Mouse (Mus musculus) liver, postnatal 0 days (tissue): ENCODE results near the gene Fkbp8. TPM values are rescaled to one million over a fixed set of nuclear protein-coding genes. Genes with fewer than 3 reads are reported as not detected.
A peak's percentile ranks its signal among the peaks of the same experiment; 100 is the strongest.

Experiments
- ATAC-seq: fragments of 200-750 bp; cut with Nextera tagmentation; 2 replicates; pipeline ENCODE4 v1.8.0; 2017; ENCODE audit warnings: mild to moderate bottlenecking, moderate library complexity
- DNase-seq: peaks from one replicate; pipeline ENCODE4 v3.0.0-alpha.2; 2016
- H3K27ac ChIP-seq: fragments of 300-500 bp; sonication (generic); 2 replicates; pipeline ENCODE4 v1.5.1; 2014; ENCODE audit warnings: antibody characterized with exemption, moderate library complexity, mild to moderate bottlenecking, low read depth
- H3K27me3 ChIP-seq: fragments of 300-500 bp; sonication (generic); 2 replicates; pipeline ENCODE4 v1.6.1; 2014; ENCODE audit warnings: low read length, control low read depth, mixed read lengths; ENCODE audit not compliant: insufficient read depth
- H3K36me3 ChIP-seq: fragments of 300-500 bp; sonication (generic); replicated peaks from 2 replicates; pipeline ENCODE4 v1.6.1; 2014; ENCODE audit warnings: mild to moderate bottlenecking, control low read depth, low read length, moderate library complexity, mixed read lengths; ENCODE audit not compliant: insufficient read depth
- H3K4me1 ChIP-seq: fragments of 300-500 bp; sonication (generic); 2 replicates; pipeline ENCODE4 v1.6.1; 2014; ENCODE audit warnings: antibody characterized with exemption, mild to moderate bottlenecking, control low read depth; ENCODE audit not compliant: insufficient read depth
- H3K4me2 ChIP-seq: fragments of 300-500 bp; sonication (generic); 2 replicates; pipeline ENCODE4 v1.6.1; 2014; ENCODE audit warnings: low read depth, mild to moderate bottlenecking, low read length, moderate library complexity, mixed read lengths
- H3K4me3 ChIP-seq: fragments of 300-500 bp; sonication (generic); 2 replicates; pipeline ENCODE4 v1.5.1; 2014; ENCODE audit warnings: low read depth, low read length
- H3K9ac ChIP-seq: fragments of 300-500 bp; sonication (generic); replicated peaks from 2 replicates; pipeline ENCODE4 v1.6.1; 2014; ENCODE audit warnings: mild to moderate bottlenecking, moderate library complexity
- H3K9me3 ChIP-seq: fragments of 300-500 bp; sonication (generic); 2 replicates; pipeline ENCODE4 v1.6.1; 2016; ENCODE audit warnings: mild to moderate bottlenecking, control low read depth, low read length, mixed read lengths
- CTCF ChIP-seq: sonication (generic); IDR thresholded peaks from 2 replicates; pipeline ENCODE4 v1.5.1; 2016; ENCODE audit warnings: antibody characterized with exemption, low read depth
- EP300 ChIP-seq: IDR thresholded peaks from 2 replicates; pipeline ENCODE4 v1.6.1; 2016; ENCODE audit warnings: antibody characterized with exemption, low read depth, mild to moderate bottlenecking
- WGBS: fragments of 180-500 bp; shearing (Covaris S2); extraction: QIAGEN DNeasy Blood & Tissue Kit; methylation state at CpG from one replicate; pipeline ENCODE4 v1.1.7; 2014; ENCODE audit not compliant: insufficient replicate concordance; 5-methylcytosine and 5-hydroxymethylcytosine counted together
- polyA plus RNA-seq: library from polyadenylated mRNA; unstranded; fragments of >200 nt; fragmentation: Nextera tagmentation; extraction: Ambion mirVana; gene quantifications from 2 replicates; pipeline ENCODE4 v1.2.1, GENCODE M21; 2015

Fkbp8 gene
- polyA plus RNA-seq, 1 experiment from 2014 or later, result 141 TPM

DNA sequence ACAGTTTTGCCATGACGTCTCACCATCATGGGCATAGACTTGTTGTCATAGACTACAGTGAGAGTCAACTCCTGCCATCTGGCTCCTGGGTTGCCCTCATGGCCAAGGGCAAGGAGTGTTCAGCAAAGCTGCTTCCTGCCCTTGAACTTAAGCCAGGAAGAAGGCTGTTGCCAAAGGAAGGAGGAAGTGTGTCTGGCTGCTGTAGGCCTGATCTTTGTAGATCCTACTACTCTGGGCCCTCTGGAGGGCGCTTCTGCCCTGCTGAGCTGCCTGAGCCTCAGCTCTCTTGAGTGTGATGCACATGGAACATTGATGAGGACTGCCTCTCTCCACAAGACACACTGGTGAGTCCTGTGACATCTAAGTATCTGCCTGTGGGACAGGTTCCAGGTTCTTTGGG is 32.6 kb downstream of the Fkbp8 start:
- TF ChIP-seq CTCF, result peak; percentile 72
- no peak for TF ChIP-seq EP300
- DNase-seq (peak; percentile 56), ATAC-seq (no peak)
- Histone ChIP-seq H3K27me3 (no peaks in the 10 kb centered on the region), H3K9me3 (no peaks in the 10 kb centered on the region), H3K27ac (0 out of 2 replicates have a peak overlapping the region, but pooled peaks have one; percentile 36), H3K36me3 (0 out of 2 replicates have a peak, but pooled peaks cover 2% of the 10 kb centered on the region), H3K4me1 (peaks cover 76% of the 10 kb centered on the region), H3K4me3 (no peak overlapping the region), H3K4me2 (no peak overlapping the region), H3K9ac (0 out of 2 replicates have a peak overlapping the region, but pooled peaks have one; percentile 0)
- WGBS, result 44% methylated on average over 2 of the region's 2 CpGs

GRCm38 (mm10) chr8:70560564-70560963 is 33.0 kb downstream of the Fkbp8 start:
- ATAC-seq (no peak), DNase-seq (no peak)
- WGBS, result 50% methylated on average over 3 of the region's 3 CpGs
- Histone ChIP-seq H3K36me3 (0 out of 2 replicates have a peak, but pooled peaks cover 2% of the 10 kb centered on the region), H3K4me3 (no peak overlapping the region), H3K27me3 (no peaks in the 10 kb centered on the region), H3K9me3 (no peaks in the 10 kb centered on the region), H3K27ac (peak overlapping the region; percentile 36), H3K4me2 (no peak overlapping the region), H3K9ac (peak overlapping the region; percentile 0; the same call in 1 of the 2 replicates), H3K4me1 (peaks cover 79% of the 10 kb centered on the region)
- no peak for TF ChIP-seq CTCF
- no peak for TF ChIP-seq EP300

GRCm38 (mm10) chr8:70561357-70561756 is 33.8 kb downstream of the Fkbp8 start:
- no peaks in the 10 kb centered on the region for H3K9me3 ChIP-seq
- no peak overlapping the region for H3K4me3 ChIP-seq
- H3K9ac ChIP-seq, result peak overlapping the region; percentile 0; the same call in 1 of the 2 replicates
- H3K4me1 ChIP-seq, result peaks cover 78% of the 10 kb centered on the region
- TF ChIP-seq CTCF, result 0 out of 2 replicates have a peak, but pooled peaks have one; percentile 1
- TF ChIP-seq EP300, result no peak
- no peaks in the 10 kb centered on the region for H3K27me3 ChIP-seq
- DNase-seq, result no peak
- 0 out of 2 replicates have a peak, but pooled peaks cover 2% of the 10 kb centered on the region for H3K36me3 ChIP-seq
- no peak overlapping the region for H3K4me2 ChIP-seq
- peak overlapping the region; percentile 36 for H3K27ac ChIP-seq
- 38% methylated on average over 4 of the region's 4 CpGs for WGBS
- no peak for ATAC-seq

- no peaks in the 10 kb centered on the region for H3K27me3 ChIP-seq
- no peaks in the 10 kb centered on the region for H3K9me3 ChIP-seq
- no peak for TF ChIP-seq EP300
- TF ChIP-seq CTCF, result 0 out of 2 replicates have a peak, but pooled peaks have one; percentile 0
- H3K27ac ChIP-seq, result peak overlapping the region; percentile 36
- ATAC-seq (peak; percentile 17; the same call in 1 of the 2 replicates), DNase-seq (peak; percentile 38)
- no peak overlapping the region for H3K4me2 ChIP-seq
- H3K4me3 ChIP-seq, result no peak overlapping the region
- H3K36me3 ChIP-seq, result 0 out of 2 replicates have a peak, but pooled peaks cover 2% of the 10 kb centered on the region
- 54% methylated on average over 7 of the region's 7 CpGs for WGBS
- H3K9ac ChIP-seq, result no peak overlapping the region
- H3K4me1 ChIP-seq, result peaks cover 73% of the 10 kb centered on the region
These were observed 34.4 kb downstream of the Fkbp8 start for GRCm38 (mm10) chr8:70561809-70562535.

GRCm38 (mm10) chr8:70562802-70563201 is 35.3 kb downstream of the Fkbp8 start:
- Histone ChIP-seq H3K27ac (peak overlapping the region; percentile 69; the same call in 1 of the 2 replicates), H3K9me3 (no peaks in the 10 kb centered on the region), H3K4me1 (peaks cover 67% of the 10 kb centered on the region), H3K9ac (0 out of 2 replicates have a peak overlapping the region, but pooled peaks have one; percentile 3), H3K36me3 (0 out of 2 replicates have a peak, but pooled peaks cover 2% of the 10 kb centered on the region), H3K27me3 (no peaks in the 10 kb centered on the region), H3K4me3 (no peak overlapping the region), H3K4me2 (no peak overlapping the region)
- ATAC-seq, result no peak
- 72% methylated on average over 3 of the region's 3 CpGs for WGBS
- no peak for DNase-seq
- TF ChIP-seq CTCF (no peak), EP300 (no peak)

GRCm38 (mm10) chr8:70563763-70564387 is 36.4 kb downstream of the Fkbp8 start:
- H3K27ac ChIP-seq, result peak overlapping the region; percentile 69
- no peaks in the 10 kb centered on the region for H3K9me3 ChIP-seq
- no peaks in the 10 kb centered on the region for H3K27me3 ChIP-seq
- DNase-seq (no peak), ATAC-seq (peak; percentile 24; the same call in 1 of the 2 replicates)
- WGBS, result 60% methylated on average over 6 of the region's 6 CpGs
- 0 out of 2 replicates have a peak, but pooled peaks cover 2% of the 10 kb centered on the region for H3K36me3 ChIP-seq
- no peak overlapping the region for H3K4me2 ChIP-seq
- no peak overlapping the region for H3K9ac ChIP-seq
- H3K4me3 ChIP-seq, result no peak overlapping the region
- TF ChIP-seq CTCF (no peak), EP300 (no peak)
- H3K4me1 ChIP-seq, result peaks cover 58% of the 10 kb centered on the region
